Mouse (Mus musculus) kidney, embryonic 14.5 days (tissue): Measurements from ENCODE around the gene Cfi. TPM values are rescaled to one million over a fixed set of nuclear protein-coding genes. Genes with fewer than 3 reads are reported as not detected.
A peak's percentile ranks its signal among the peaks of the same experiment; 100 is the strongest.

ENCODE experiments used
- ATAC-seq: fragments of 200-750 bp; cut with Nextera tagmentation; 2 replicates; pipeline ENCODE4 v1.8.0; 2017; ENCODE audit warnings: moderate number of reproducible peaks, mild to moderate bottlenecking, moderate TSS enrichment, moderate library complexity; ENCODE audit not compliant: low FRiP score, low TSS enrichment
- H3K27ac ChIP-seq: fragments of 300-500 bp; sonication (generic); 2 replicates; pipeline ENCODE4 v1.5.1; 2014; ENCODE audit warnings: low read depth, mild to moderate bottlenecking, low read length, moderate library complexity, mixed read lengths
- H3K27me3 ChIP-seq: fragments of 300-500 bp; sonication (generic); 2 replicates; pipeline ENCODE4 v1.6.1; 2014; ENCODE audit warnings: mild to moderate bottlenecking, low read length; ENCODE audit not compliant: control insufficient read depth, insufficient read depth
- H3K36me3 ChIP-seq: fragments of 300-500 bp; sonication (generic); 2 replicates; pipeline ENCODE4 v1.6.1; 2014; ENCODE audit warnings: low read length, mixed read lengths; ENCODE audit not compliant: control insufficient read depth, insufficient read depth
- H3K4me1 ChIP-seq: fragments of 300-500 bp; sonication (generic); 2 replicates; pipeline ENCODE4 v1.6.1; 2014; ENCODE audit warnings: low read length, mixed read lengths; ENCODE audit not compliant: control insufficient read depth, insufficient read depth
- H3K4me2 ChIP-seq: fragments of 300-500 bp; sonication (generic); replicated peaks from 2 replicates; pipeline ENCODE4 v1.6.1; 2014; ENCODE audit warnings: low read depth, mild to moderate bottlenecking, low read length
- H3K4me3 ChIP-seq: fragments of 300-500 bp; sonication (generic); 2 replicates; pipeline ENCODE4 v1.5.1; 2014; ENCODE audit warnings: mild to moderate bottlenecking, low read length
- H3K9ac ChIP-seq: fragments of 300-500 bp; sonication (generic); 2 replicates; pipeline ENCODE4 v1.6.1; 2014; ENCODE audit warnings: low read depth, mild to moderate bottlenecking, low read length, moderate library complexity
- H3K9me3 ChIP-seq: fragments of 300-500 bp; sonication (generic); 2 replicates; pipeline ENCODE4 v1.6.1; 2016; ENCODE audit warnings: low read length; ENCODE audit not compliant: control insufficient read depth
- WGBS: fragments of 180-500 bp; shearing (Covaris S2); extraction: QIAGEN DNeasy Blood & Tissue Kit; methylation state at CpG from one replicate; pipeline ENCODE4 v1.1.7; 2014; 5-methylcytosine and 5-hydroxymethylcytosine counted together
- polyA plus RNA-seq: library from polyadenylated mRNA; unstranded; fragments of >200 nt; fragmentation: Nextera tagmentation; extraction: Ambion mirVana; gene quantifications from 2 replicates; pipeline ENCODE4 v1.2.1, GENCODE M21; 2014

Cfi gene
- polyA plus RNA-seq, 1 experiment from 2014 or later, result 7.8 TPM

DNA sequence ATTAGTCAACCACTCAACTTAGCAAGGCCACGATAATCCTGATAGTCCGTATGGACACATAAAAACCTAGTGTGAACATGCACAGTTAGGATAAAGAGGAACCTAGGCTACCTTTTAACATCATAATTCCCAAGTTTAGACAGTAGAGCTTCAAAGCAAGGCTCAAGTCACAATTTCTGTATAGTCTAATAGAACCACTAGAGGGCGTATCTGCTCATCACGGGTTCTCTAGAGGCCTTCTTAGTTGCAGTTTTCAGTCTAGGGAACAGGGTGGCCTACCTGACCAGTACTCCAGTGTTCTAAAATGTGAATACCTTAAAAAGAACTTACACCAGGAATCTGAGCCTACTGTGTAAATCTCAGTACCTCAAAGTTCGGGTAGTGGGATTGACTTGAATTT is 12.4 kb upstream of the Cfi start:
- Histone ChIP-seq H3K27me3 (no peaks in the 10 kb centered on the region), H3K27ac (no peak overlapping the region), H3K4me3 (no peak overlapping the region), H3K36me3 (peaks cover 49% of the 10 kb centered on the region), H3K4me1 (no peaks in the 10 kb centered on the region), H3K4me2 (no peak overlapping the region), H3K9me3 (no peaks in the 10 kb centered on the region), H3K9ac (no peak overlapping the region)
- ATAC-seq, result 0 out of 2 replicates have a peak, but pooled peaks have one; percentile 17
- 58% methylated on average over 5 of the region's 5 CpGs for WGBS

- Histone ChIP-seq H3K4me1 (peaks cover 4% of the 10 kb centered on the region), H3K4me3 (no peak overlapping the region), H3K27me3 (no peaks in the 10 kb centered on the region), H3K4me2 (no peak overlapping the region), H3K36me3 (peaks cover 56% of the 10 kb centered on the region), H3K9ac (no peak overlapping the region), H3K9me3 (no peaks in the 10 kb centered on the region), H3K27ac (no peak overlapping the region)
- ATAC-seq, result no peak
- 96% methylated on average over 4 of the region's 4 CpGs for WGBS
Measured at GRCm38 (mm10) chr3:129824146-129824545, 11.5 kb upstream of the Cfi start.

DNA sequence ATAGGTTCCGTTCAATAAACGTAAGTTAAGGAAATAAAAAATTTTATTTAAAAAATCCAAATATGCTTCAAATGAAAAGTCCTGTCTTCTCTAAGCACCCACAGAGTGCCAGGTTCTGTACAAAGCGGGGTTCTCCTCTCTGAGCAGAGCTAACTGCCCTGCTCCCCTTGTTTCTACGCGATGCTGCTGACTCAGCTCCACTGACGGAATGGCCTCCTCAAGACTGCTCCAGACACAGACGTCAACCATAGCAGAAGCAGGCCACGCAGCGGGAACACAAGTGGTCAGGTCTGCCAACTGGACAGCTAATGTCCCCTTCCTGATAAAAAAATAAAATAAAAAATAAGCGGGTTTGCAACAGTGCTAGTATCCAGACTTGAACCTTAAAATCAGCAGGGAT is 10.8 kb upstream of the Cfi start:
- Histone ChIP-seq H3K9me3 (no peaks in the 10 kb centered on the region), H3K36me3 (peaks cover 58% of the 10 kb centered on the region), H3K27ac (no peak overlapping the region), H3K27me3 (no peaks in the 10 kb centered on the region), H3K9ac (no peak overlapping the region), H3K4me2 (no peak overlapping the region), H3K4me3 (no peak overlapping the region), H3K4me1 (peaks cover 12% of the 10 kb centered on the region)
- no peak for ATAC-seq
- 93% methylated on average over 10 of the region's 10 CpGs for WGBS

DNA sequence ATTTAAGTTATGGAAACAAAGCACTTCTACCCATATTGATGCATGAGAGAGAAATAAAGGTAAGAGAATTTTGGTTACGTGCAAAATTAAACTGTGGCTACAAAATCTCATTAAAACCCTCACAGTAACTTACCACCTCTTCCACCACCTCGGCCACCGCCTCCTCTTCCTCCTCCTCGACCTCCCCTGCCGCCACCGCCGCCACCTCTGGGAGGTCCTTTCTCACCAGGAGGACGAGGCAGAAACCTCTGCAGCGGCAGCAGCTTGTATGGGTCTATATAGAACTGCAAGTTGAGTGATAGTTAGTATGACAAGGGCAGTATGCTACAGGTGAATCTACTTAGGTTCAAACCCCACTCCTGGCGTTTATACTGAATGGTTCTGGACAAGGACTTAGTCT is 9.0 kb upstream of the Cfi start:
- H3K4me2 ChIP-seq, result no peak overlapping the region
- H3K36me3 ChIP-seq, result peaks cover 58% of the 10 kb centered on the region
- peaks cover 15% of the 10 kb centered on the region for H3K4me1 ChIP-seq
- H3K9me3 ChIP-seq, result no peaks in the 10 kb centered on the region
- no peak overlapping the region for H3K27ac ChIP-seq
- WGBS, result 95% methylated on average over 10 of the region's 10 CpGs
- no peaks in the 10 kb centered on the region for H3K27me3 ChIP-seq
- H3K4me3 ChIP-seq, result no peak overlapping the region
- H3K9ac ChIP-seq, result no peak overlapping the region
- ATAC-seq, result no peak

GRCm38 (mm10) chr3:129827691-129828090 is 8.0 kb upstream of the Cfi start:
- ATAC-seq, result no peak
- WGBS, result 94% methylated on average over 5 of the region's 5 CpGs
- Histone ChIP-seq H3K27me3 (no peaks in the 10 kb centered on the region), H3K36me3 (peaks cover 55% of the 10 kb centered on the region), H3K27ac (no peak overlapping the region), H3K9ac (no peak overlapping the region), H3K4me3 (no peak overlapping the region), H3K4me1 (peaks cover 15% of the 10 kb centered on the region), H3K4me2 (no peak overlapping the region), H3K9me3 (no peaks in the 10 kb centered on the region)

DNA sequence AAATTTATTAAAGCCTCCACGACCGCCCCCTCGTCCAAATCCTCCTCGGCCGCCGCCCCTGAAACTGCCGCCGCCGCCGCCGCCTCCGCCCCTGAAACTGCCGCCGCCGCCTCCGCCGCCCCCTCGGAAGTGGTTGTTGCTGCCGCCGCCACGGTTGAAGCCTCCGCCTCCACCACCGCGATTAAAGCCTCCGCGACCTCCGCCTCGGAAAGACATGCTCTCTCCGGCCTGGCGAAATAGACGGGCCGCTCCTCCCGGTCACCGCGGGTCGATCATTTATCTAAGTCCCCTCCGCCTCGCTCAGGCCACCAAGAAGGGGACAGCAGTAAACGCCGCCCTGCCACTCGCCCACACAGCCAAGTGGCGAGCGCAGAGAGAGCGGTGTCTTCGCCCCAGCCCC is 5.1 kb upstream of the Cfi start:
- Histone ChIP-seq H3K4me3 (peak overlapping the region; percentile 94), H3K36me3 (peaks cover 28% of the 10 kb centered on the region), H3K9ac (peak overlapping the region; percentile 92), H3K27me3 (no peaks in the 10 kb centered on the region), H3K9me3 (no peaks in the 10 kb centered on the region), H3K27ac (peak overlapping the region; percentile 85), H3K4me2 (peak overlapping the region; percentile 72), H3K4me1 (peaks cover 19% of the 10 kb centered on the region)
- no peak for ATAC-seq
- under 1% methylated on average over 39 of the region's 45 CpGs for WGBS

- Histone ChIP-seq H3K36me3 (peaks cover 24% of the 10 kb centered on the region), H3K4me1 (peaks cover 19% of the 10 kb centered on the region), H3K27me3 (no peaks in the 10 kb centered on the region), H3K4me2 (peak within 1 kb of the TSS; percentile 72), H3K27ac (peak within 1 kb of the TSS; percentile 85), H3K4me3 (peak within 1 kb of the TSS; percentile 94), H3K9ac (peak within 1 kb of the TSS; percentile 92), H3K9me3 (no peaks in the 10 kb centered on the region)
- WGBS, result under 1% methylated on average over 60 of the region's 60 CpGs
- peak; percentile 91 for ATAC-seq
Measured at GRCm38 (mm10) chr3:129831035-129831568, 4.6 kb upstream of the Cfi start, which contains the start of gene Gar1. Gar1 (minus strand) TSS chr3:129831396.

DNA sequence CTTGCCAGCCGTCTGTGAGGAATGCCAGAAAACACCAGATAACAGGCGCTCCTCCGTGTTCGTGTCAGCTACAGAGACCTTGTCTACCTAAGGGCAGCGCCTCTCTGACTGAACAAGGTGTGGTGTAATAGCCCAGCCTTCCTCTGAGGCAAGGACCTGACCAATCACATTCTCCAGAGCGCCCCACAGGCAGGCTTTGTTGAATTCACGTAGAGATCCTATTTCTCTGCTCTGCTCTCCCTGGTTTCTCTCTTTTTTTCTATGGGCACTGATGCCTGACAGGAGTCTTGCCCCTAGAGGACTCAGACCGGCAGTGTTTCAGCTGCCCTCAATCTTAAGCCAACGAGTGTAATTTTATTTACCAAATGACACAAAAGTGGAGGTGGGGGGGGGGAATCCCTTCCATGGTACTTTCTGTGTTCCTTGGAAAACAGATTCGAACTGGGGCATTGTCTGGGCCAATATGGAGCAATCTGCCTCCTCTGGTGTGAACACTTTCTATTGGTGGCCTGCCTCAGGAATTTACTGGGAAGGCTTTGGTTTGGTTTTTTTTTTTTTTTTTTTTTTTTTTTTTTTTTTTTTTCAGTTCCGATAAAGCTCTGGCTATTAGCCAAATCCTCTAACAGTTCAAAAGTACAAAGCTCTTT is 490 bp downstream of the Cfi start:
- no peaks in the 10 kb centered on the region for H3K27me3 ChIP-seq
- no peaks in the 10 kb centered on the region for H3K36me3 ChIP-seq
- WGBS, result 10% methylated on average over 11 of the region's 11 CpGs
- H3K9ac ChIP-seq, result peak overlapping the region; percentile 38; the same call in 1 of the 2 replicates
- no peaks in the 10 kb centered on the region for H3K9me3 ChIP-seq
- peak overlapping the region; percentile 40 for H3K4me2 ChIP-seq
- ATAC-seq, result peak; percentile 89
- no peak overlapping the region for H3K4me3 ChIP-seq
- 0 out of 2 replicates have a peak, but pooled peaks cover 5% of the 10 kb centered on the region for H3K4me1 ChIP-seq
- peak overlapping the region; percentile 83 for H3K27ac ChIP-seq

DNA sequence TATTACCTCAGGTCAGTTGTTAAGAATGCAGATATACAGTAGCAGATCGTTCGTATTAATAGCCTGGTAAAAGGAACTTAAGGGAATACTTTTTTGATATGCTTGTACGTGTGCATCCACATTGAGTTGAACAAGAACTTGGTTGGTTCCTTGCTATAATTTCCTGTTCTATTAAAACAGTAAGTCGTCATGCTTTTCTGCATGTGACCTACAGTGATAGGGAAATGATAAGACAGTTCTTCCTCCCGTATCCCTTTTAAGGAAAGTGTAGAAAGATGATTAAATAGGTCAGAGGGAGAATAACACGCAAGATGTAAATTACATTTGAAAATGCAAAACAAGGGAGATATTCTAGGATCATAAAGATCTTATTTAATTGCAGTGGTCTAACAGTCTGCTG is 1.3 kb downstream of the Cfi start:
- Histone ChIP-seq H3K4me3 (no peak overlapping the region), H3K36me3 (no peaks in the 10 kb centered on the region), H3K4me2 (no peak overlapping the region), H3K9ac (no peak overlapping the region), H3K27me3 (no peaks in the 10 kb centered on the region), H3K27ac (no peak overlapping the region), H3K9me3 (no peaks in the 10 kb centered on the region), H3K4me1 (0 out of 2 replicates have a peak, but pooled peaks cover 5% of the 10 kb centered on the region)
- 76% methylated on average over 6 of the region's 6 CpGs for WGBS
- no peak for ATAC-seq
